8 mouse cellular contexts compared by ENCODE assay signal in genomic region chr9:44096536-44096935, GRCm38 (mm10). TPM values are rescaled to one million over a fixed set of nuclear protein-coding genes. Genes with fewer than 3 reads are reported as not detected.
DNase-seq lines count a peak whose midpoint lies in the region; ATAC-seq lines count a peak whose summit lies in the region.

No protein-coding gene starts in this region.

- H3K36me3 ChIP-seq in heart, embryonic 11.5 days (ENCODE audit: control insufficient read depth, insufficient read depth, low read length), result peaks cover 9% of the 10 kb centered on the region
- H3K36me3 ChIP-seq in limb, embryonic 10.5 days, result peaks cover 28% of the 10 kb centered on the region

- whole genome bisulfite sequencing in heart, embryonic 11.5 days (ENCODE audit: insufficient replicate concordance), result 23% methylated on average over 9 of the region's 9 CpGs
- WGBS in limb, embryonic 10.5 days, result 38% methylated on average over 9 of the region's 9 CpGs

- peaks cover 14% of the 10 kb centered on the region for H3K4me1 ChIP-seq in heart, embryonic 11.5 days (ENCODE audit: control insufficient read depth, insufficient read depth, low read length)
- H3K4me1 ChIP-seq in limb, embryonic 10.5 days, result peaks cover 13% of the 10 kb centered on the region

- no peaks in the 10 kb centered on the region for H3K9me3 ChIP-seq in heart, embryonic 11.5 days (replicated peaks; ENCODE audit: control insufficient read depth, low read length)
- H3K9me3 ChIP-seq in limb, embryonic 10.5 days (replicated peaks), result no peaks in the 10 kb centered on the region

- H3K4me2 ChIP-seq in heart, embryonic 11.5 days, result no peak overlapping the region

- ATAC-seq in heart, embryonic 11.5 days (replicated peaks; ENCODE audit: insufficient number of reproducible peaks, low FRiP score, low TSS enrichment), result peak; percentile 24; the same call in 1 of the 2 replicates

- H3K4me3 ChIP-seq in heart, embryonic 11.5 days (ENCODE audit: low read depth, low read length), result no peak overlapping the region
- no peak overlapping the region for H3K4me3 ChIP-seq in limb, embryonic 10.5 days

- peak overlapping the region; percentile 87 for H3K27ac ChIP-seq in heart, embryonic 11.5 days (ENCODE audit: low read depth, low read length)
- no peak overlapping the region for H3K27ac ChIP-seq in limb, embryonic 10.5 days

- H3K27me3 ChIP-seq in heart, embryonic 11.5 days (ENCODE audit: control insufficient read depth, insufficient read depth, low read length), result no peaks in the 10 kb centered on the region
- no peaks in the 10 kb centered on the region for H3K27me3 ChIP-seq in limb, embryonic 10.5 days (ENCODE audit: low read depth, poor library complexity, severe bottlenecking)

- DNase-seq in embryo, embryonic 10.5 days (ENCODE audit: low spot score), result peak; percentile 68
- DNase-seq in embryo, embryonic 11 days, result no peak
- DNase-seq in ES-CJ7 (ENCODE audit: low read depth, low spot score), result peak; percentile 67
- DNase-seq in layer of hippocampus, postnatal 36 days, result peak; percentile 57 to 70
- DNase-seq in limb, embryonic 10.5 days (ENCODE audit: low spot score), result no peak
- no peak for DNase-seq in B cell, adult 2 months
- DNase-seq in thymus, postnatal 4 days, result no peak

- H3K9ac ChIP-seq in heart, embryonic 11.5 days (ENCODE audit: low read depth, low read length), result no peak overlapping the region

RNA-seq across cellular contexts. Expression of gene Mfrp, which starts 5.0 kb away (rescaled TPM):
- polyA plus RNA-seq in heart, embryonic 11.5 days (2014; fragmentation: Nextera tagmentation; extraction: Ambion mirVana), result 0.16 TPM in 1 of 2 replicates, not detected in the other
- total RNA-seq in layer of hippocampus, postnatal 36 days (2021), result 1 to 10 TPM in 1 of 2 experiments, under 1 TPM in 1; 0.17 to 2.5 TPM
- 0.13 and 0.14 TPM in 2 replicates for polyA plus RNA-seq in limb, embryonic 10.5 days (2016; fragmentation: Nextera tagmentation; extraction: Ambion mirVana)

RNA-seq across cellular contexts. Expression of gene C1qtnf5, which starts 10.5 kb away (rescaled TPM):
- 0.43 and 1.2 TPM in 2 replicates for polyA plus RNA-seq in heart, embryonic 11.5 days (2014; fragmentation: Nextera tagmentation; extraction: Ambion mirVana)
- total RNA-seq in layer of hippocampus, postnatal 36 days (2021), result 10 to 100 TPM; 17.0 to 17.6 TPM
- 0.24 TPM in 1 of 2 replicates, not detected in the other for polyA plus RNA-seq in limb, embryonic 10.5 days (2016; fragmentation: Nextera tagmentation; extraction: Ambion mirVana)

RNA-seq across cellular contexts. Expression of gene Gm49380, which starts 16.8 kb away (rescaled TPM):
- 0.28 TPM in 1 of 2 replicates, not detected in the other for polyA plus RNA-seq in heart, embryonic 11.5 days (2014; fragmentation: Nextera tagmentation; extraction: Ambion mirVana)
- under 1 TPM; 0.35 to 0.61 TPM for total RNA-seq in layer of hippocampus, postnatal 36 days (2021)
- polyA plus RNA-seq in limb, embryonic 10.5 days (2016; fragmentation: Nextera tagmentation; extraction: Ambion mirVana), result 0.10 and 0.35 TPM in 2 replicates

RNA-seq across cellular contexts. Expression of gene Rnf26, which starts 16.8 kb away (rescaled TPM):
- polyA plus RNA-seq in heart, embryonic 11.5 days (2014; fragmentation: Nextera tagmentation; extraction: Ambion mirVana), result 35.2 and 38.2 TPM in 2 replicates
- total RNA-seq in layer of hippocampus, postnatal 36 days (2021), result 10 to 100 TPM; 28.4 to 28.6 TPM
- polyA plus RNA-seq in limb, embryonic 10.5 days (2016; fragmentation: Nextera tagmentation; extraction: Ambion mirVana), result 88.1 and 97.0 TPM in 2 replicates

RNA-seq across cellular contexts. Expression of gene Usp2, which starts 29.7 kb away (rescaled TPM):
- polyA plus RNA-seq in heart, embryonic 11.5 days (2014; fragmentation: Nextera tagmentation; extraction: Ambion mirVana), result 51.3 and 53.8 TPM in 2 replicates
- 10 to 100 TPM; 66.2 to 74.9 TPM for total RNA-seq in layer of hippocampus, postnatal 36 days (2021)
- polyA plus RNA-seq in limb, embryonic 10.5 days (2016; fragmentation: Nextera tagmentation; extraction: Ambion mirVana), result 8.9 and 10.7 TPM in 2 replicates

Comparison
In these comparisons a context has a peak if more than half of its experiments do, and no peak if none do; other contexts are left out.
1. DNase-seq: peak in embryo, embryonic 10.5 days (single experiment), ES-CJ7 (single experiment) and layer of hippocampus, postnatal 36 days (2 of 2); none in embryo, embryonic 11 days (single experiment), limb, embryonic 10.5 days (single experiment), B cell, adult 2 months (0 of 2) and thymus, postnatal 4 days (single experiment).